14 mouse cellular contexts compared by ENCODE assay signal in the genomic region with DNA sequence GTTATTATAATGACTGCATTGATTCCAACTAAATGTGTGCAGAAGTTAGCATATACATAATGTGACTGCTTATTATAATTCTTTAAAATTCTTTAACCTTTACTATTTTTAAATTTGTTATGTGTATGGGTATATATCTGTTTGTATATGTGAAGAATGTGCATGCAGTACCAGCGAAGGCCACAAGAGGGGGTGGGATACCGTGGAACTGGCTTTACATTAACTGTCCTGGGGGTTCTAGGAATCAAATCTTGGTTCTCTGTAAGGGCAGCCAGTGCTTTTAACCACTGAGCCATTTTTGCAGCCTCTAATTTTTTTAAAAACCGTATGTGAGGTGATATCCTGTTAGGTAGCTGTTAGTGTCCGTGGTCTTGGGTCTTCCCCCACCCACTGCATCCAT. TPM values are rescaled to one million over a fixed set of nuclear protein-coding genes. Genes with fewer than 3 reads are reported as not detected.
DNase-seq lines count a peak whose midpoint lies in the region; ATAC-seq and TF ChIP-seq lines count a peak whose summit lies in the region.
"Had no signal": no experiment of that assay in that cellular context is flagged by ENCODE, and none has a peak within 500 bp of the region (broad histone marks: within the 10 kb centered on the region; RNA-seq: fewer than 3 reads in every experiment).

No protein-coding gene starts in this region.

- TF ChIP-seq CTCF in cerebellum, adult 2 months (IDR thresholded peaks at IDR 0.05; ENCODE audit: borderline replicate concordance, insufficient read depth, low read depth, low read length), result peak; percentile 55; the same call in 1 of the 2 replicates
- 0 out of 2 replicates have a peak, but pooled peaks have one; percentile 12 for TF ChIP-seq CTCF in kidney, adult 2 months (conservative IDR thresholded peaks at IDR 0.05; ENCODE audit: insufficient read depth, insufficient read length, low read depth, low read length)

- no peaks in the 10 kb centered on the region for H3K9me3 ChIP-seq in embryonic facial prominence, embryonic 11.5 days (replicated peaks; ENCODE audit: control insufficient read depth, low read length)
- H3K9me3 ChIP-seq: embryonic facial prominence, embryonic 15.5 days; limb, embryonic 13.5 days; neural tube, embryonic 15.5 days had no signal

- H3K4me2 ChIP-seq in embryonic facial prominence, embryonic 11.5 days (ENCODE audit: low read depth, low read length), result no peak overlapping the region
- H3K4me2 ChIP-seq: embryonic facial prominence, embryonic 15.5 days; limb, embryonic 13.5 days; neural tube, embryonic 15.5 days had no signal

- TF ChIP-seq POLR2A in cerebellum, adult 2 months (IDR thresholded peaks at IDR 0.05; ENCODE audit: borderline replicate concordance, insufficient read depth, low read length), result no peak
- no peak for TF ChIP-seq POLR2A in kidney, adult 2 months (IDR thresholded peaks at IDR 0.05; ENCODE audit: low read depth, low read length)

- DNase-seq in cerebellum, adult 2 months, result peak in 1 of 2 experiments; percentile 25
- no peak for DNase-seq in cerebellum, adult 11 months
- no peak for DNase-seq in kidney, adult 2 months
- no peak for DNase-seq in kidney, postnatal 10 days
- DNase-seq in 416B (ENCODE audit: low read depth), result peak; percentile 5
- DNase-seq in embryonic facial prominence, embryonic 11.5 days (ENCODE audit: low spot score), result peak; percentile 28
- no peak for DNase-seq in left cerebral cortex, adult 9 months (ENCODE audit: low spot score in 2 of 2)
- DNase-seq: gastrocnemius, postnatal 10 days; kidney, postnatal 25 days had no signal

- H3K4me3 ChIP-seq in cerebellum, adult 2 months (replicated peaks; ENCODE audit: insufficient read depth, low read depth, low read length), result no peak overlapping the region
- no peak overlapping the region for H3K4me3 ChIP-seq in kidney, adult 2 months (ENCODE audit: insufficient read depth, low read depth, low read length)
- no peak overlapping the region for H3K4me3 ChIP-seq in embryonic facial prominence, embryonic 11.5 days (ENCODE audit: low read depth, low read length)
- H3K4me3 ChIP-seq: embryonic facial prominence, embryonic 15.5 days; limb, embryonic 13.5 days; neural tube, embryonic 15.5 days had no signal

- H3K9ac ChIP-seq in embryonic facial prominence, embryonic 11.5 days (replicated peaks; ENCODE audit: low read length), result no peak overlapping the region
- H3K9ac ChIP-seq: embryonic facial prominence, embryonic 15.5 days; limb, embryonic 13.5 days; neural tube, embryonic 15.5 days had no signal

- no peaks in the 10 kb centered on the region for H3K36me3 ChIP-seq in kidney, adult 2 months (ENCODE audit: control insufficient read depth, insufficient read depth, low read length)
- H3K36me3 ChIP-seq in embryonic facial prominence, embryonic 11.5 days (replicated peaks; ENCODE audit: control insufficient read depth, insufficient read depth, low read depth, low read length), result no peaks in the 10 kb centered on the region
- H3K36me3 ChIP-seq: embryonic facial prominence, embryonic 15.5 days; limb, embryonic 13.5 days; neural tube, embryonic 15.5 days had no signal

- ATAC-seq in embryonic facial prominence, embryonic 11.5 days (replicated peaks; ENCODE audit: insufficient number of reproducible peaks, low FRiP score, low TSS enrichment, low read depth), result no peak
- no peak for ATAC-seq in megakaryocyte-erythroid progenitor cell, adult 5-6 weeks (replicated peaks; ENCODE audit: low FRiP score, low TSS enrichment, poor library complexity, severe bottlenecking)

- no peak overlapping the region for H3K27ac ChIP-seq in cerebellum, adult 2 months (ENCODE audit: insufficient read depth, low read length)
- H3K27ac ChIP-seq in kidney, adult 2 months (ENCODE audit: insufficient read depth, low read depth, low read length), result no peak overlapping the region
- H3K27ac ChIP-seq in embryonic facial prominence, embryonic 11.5 days (replicated peaks; ENCODE audit: low read depth, low read length), result no peak overlapping the region
- H3K27ac ChIP-seq: embryonic facial prominence, embryonic 15.5 days; limb, embryonic 13.5 days; macrophage; neural tube, embryonic 15.5 days had no signal

- 79% methylated on average over 4 of the region's 4 CpGs for WGBS in cerebellum, adult 2 months
- WGBS in kidney, adult 2 months, result 73% methylated on average over 4 of the region's 4 CpGs
- 63% methylated on average over 4 of the region's 4 CpGs for WGBS in embryonic facial prominence, embryonic 11.5 days

- H3K4me1 ChIP-seq in cerebellum, adult 2 months (ENCODE audit: control insufficient read depth, insufficient read depth, low read length), result peaks cover 38% of the 10 kb centered on the region
- no peaks in the 10 kb centered on the region for H3K4me1 ChIP-seq in kidney, adult 2 months (ENCODE audit: control insufficient read depth, insufficient read depth, low read length)
- no peaks in the 10 kb centered on the region for H3K4me1 ChIP-seq in embryonic facial prominence, embryonic 11.5 days (ENCODE audit: control insufficient read depth, insufficient read depth, low read length)

- H3K27me3 ChIP-seq in cerebellum, adult 2 months (ENCODE audit: control insufficient read depth, insufficient read depth, low read length), result no peaks in the 10 kb centered on the region
- H3K27me3 ChIP-seq in kidney, adult 2 months (replicated peaks; ENCODE audit: control insufficient read depth, insufficient read depth, low read length), result no peaks in the 10 kb centered on the region
- no peaks in the 10 kb centered on the region; the same call in 1 of the 2 replicates for H3K27me3 ChIP-seq in embryonic facial prominence, embryonic 11.5 days (ENCODE audit: control insufficient read depth, insufficient read depth, low read length)
- H3K27me3 ChIP-seq: neural tube, embryonic 15.5 days had no signal

RNA-seq across cellular contexts. Expression of gene Dpysl4, which starts 5.1 kb away (rescaled TPM):
- 127 and 156 TPM in 2 replicates for polyA plus RNA-seq in cerebellum, adult 2 months (2012; rRNA removed)
- polyA plus RNA-seq in kidney, adult 2 months (2012; rRNA removed), result 0.23 and 0.25 TPM in 2 replicates
- 55.6 and 70.4 TPM in 2 replicates for polyA plus RNA-seq in embryonic facial prominence, embryonic 11.5 days (2014; fragmentation: Nextera tagmentation; extraction: Ambion mirVana)
- not detected in 2 replicates for total RNA-seq in megakaryocyte-erythroid progenitor cell, adult 5-6 weeks (2014; fragmentation: Nextera tagmentation)
- not detected in 2 replicates for total RNA-seq in megakaryocyte-erythroid progenitor cell, adult 5-6 weeks (2017)
- polyA plus RNA-seq: macrophage had no signal

Comparison
In these comparisons a context has a peak if more than half of its experiments do, and no peak if none do; other contexts are left out.
1. DNase-seq: peak in 416B (single experiment) and embryonic facial prominence, embryonic 11.5 days (single experiment); none in cerebellum, adult 11 months (single experiment), kidney, adult 2 months (single experiment), kidney, postnatal 10 days (single experiment) and left cerebral cortex, adult 9 months (0 of 2).
2. RNA of gene Dpysl4, which starts 5.1 kb away (polyA plus RNA-seq): 127 to 156 TPM in cerebellum, adult 2 months and 55.6 to 70.4 TPM in embryonic facial prominence, embryonic 11.5 days; 0.23 to 0.25 TPM in kidney, adult 2 months; every median in the first group is over 10 times any median in the second.